Mouse (Mus musculus) neutrophil, adult 59 days (primary cell): ENCODE data around the gene Ambn. TPM values are rescaled to one million over a fixed set of nuclear protein-coding genes. Genes with fewer than 3 reads are reported as not detected.

Source experiments
- total RNA-seq, 2 experiments: library from RNA; stranded (reverse); gene quantifications; 1 replicate in 1 of 2; 2 replicates in 1 of 2; pipeline ENCODE4 v1.2.4; 2023

Gene Ambn
- not detected for total RNA-seq

GRCm38 (mm10) chr5:88455691-88456090 is at the start of gene Ambn:
Gene Ambn, plus strand, starts transcription at chr5:88455991.

GRCm38 (mm10) chr5:88487675-88488074 is 31.9 kb downstream of the Ambn start, which contains the start of gene Enam:
Gene Enam, plus strand, starts transcription at chr5:88487975.

Other genes starting within 250 kb of the Ambn start
- gene Gm7714, start 187.1 kb upstream of the Ambn start, total RNA-seq = not detected
- gene Prol1, start 138.7 kb upstream of the Ambn start, total RNA-seq = not detected
- gene Amtn, start 79.9 kb upstream of the Ambn start, total RNA-seq = not detected
- gene Enam, start 32.0 kb downstream of the Ambn start, total RNA-seq = not detected
- gene Jchain, start 71.9 kb downstream of the Ambn start, total RNA-seq = 100 to 1,000 TPM in 1 of 2 experiments, 10 to 100 TPM in 1; 31.4 to 221 TPM
- 10 to 100 TPM; 26.5 to 33.7 TPM for gene Utp3, start 98.5 kb downstream of the Ambn start, total RNA-seq
- gene Rufy3, start 109.0 kb downstream of the Ambn start, total RNA-seq = 1 to 10 TPM; 7.8 to 8.4 TPM
- 10 to 100 TPM; 26.3 to 34.6 TPM for gene Grsf1, start 220.2 kb downstream of the Ambn start, total RNA-seq